Mouse (Mus musculus) kidney, postnatal 4 days (tissue): ENCODE measurements around the gene Olfr523.

Experiments used
- DNase-seq, 2 experiments: peaks; one replicate each; pipeline ENCODE4 v3.0.0; 2021; ENCODE audit warnings: mixed read lengths in 2 of 2

The Olfr523 gene

DNA sequence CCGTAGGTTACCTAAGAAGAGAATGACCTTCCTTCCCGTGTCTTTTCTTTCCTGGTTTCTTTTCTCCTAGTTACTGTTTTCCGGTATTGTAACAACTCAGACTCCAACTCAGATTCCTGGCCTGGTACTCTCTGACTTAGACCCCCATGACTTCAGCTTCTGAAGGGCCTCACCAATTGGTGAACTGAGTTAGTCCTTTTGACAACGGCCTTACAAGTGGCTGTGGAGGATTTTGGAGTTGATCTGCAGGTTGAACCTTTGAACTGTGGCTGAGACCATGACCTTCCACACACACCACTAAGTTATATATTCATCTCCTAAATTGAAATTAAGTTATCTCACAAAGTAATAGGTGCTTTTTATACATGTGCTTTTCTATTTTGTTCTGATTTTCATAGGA, 11.2 kb downstream of the Olfr523 start:
- DNase-seq = no peak

DNA sequence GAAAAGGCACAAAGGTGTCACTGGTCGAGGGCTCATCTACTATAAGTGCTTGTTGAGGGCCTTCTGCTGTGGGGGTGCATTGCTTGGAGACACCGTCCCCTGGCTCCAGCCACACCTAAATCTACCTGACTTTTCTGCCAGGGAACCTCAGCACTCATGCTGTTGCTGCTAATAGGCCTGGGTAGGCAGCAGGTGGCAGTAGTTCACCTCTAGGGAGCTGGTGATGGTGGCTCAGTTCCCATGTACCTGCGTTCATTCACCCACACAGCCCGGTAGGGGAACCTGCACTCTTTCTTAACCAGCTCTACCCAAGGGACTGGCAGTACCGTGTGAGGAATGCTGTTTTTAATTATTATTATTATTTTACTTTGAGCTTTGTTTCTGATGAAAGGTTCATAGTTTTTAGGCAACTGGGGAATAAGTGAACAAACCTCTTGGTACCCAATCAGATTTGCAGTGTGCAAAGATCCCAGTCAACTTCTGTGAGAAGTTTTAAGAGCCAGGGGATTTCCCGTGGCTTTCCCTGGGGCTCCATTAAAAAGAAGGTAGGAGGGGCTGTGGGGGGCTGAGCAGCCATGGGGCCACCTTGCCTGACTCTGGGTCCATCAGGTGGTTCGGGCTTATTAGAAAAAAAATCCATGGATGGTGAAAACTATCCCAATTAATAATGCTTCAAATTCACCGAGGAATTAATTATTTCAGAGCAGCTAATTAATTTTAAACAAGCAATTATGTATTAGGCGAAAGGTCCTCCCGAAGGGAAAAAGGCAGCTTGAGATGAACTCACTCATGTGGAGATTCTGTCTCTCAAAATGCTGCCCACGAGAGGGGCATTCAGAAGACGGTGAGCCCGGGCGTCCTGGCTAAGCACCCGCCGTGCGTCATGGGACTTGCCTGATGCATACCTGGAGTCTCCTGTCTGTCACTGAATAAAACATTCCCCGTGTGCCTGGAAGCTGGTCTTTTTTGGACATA, 13.9 kb downstream of the Olfr523 start:
- DNase-seq = peak; percentile 36 to 57

DNA sequence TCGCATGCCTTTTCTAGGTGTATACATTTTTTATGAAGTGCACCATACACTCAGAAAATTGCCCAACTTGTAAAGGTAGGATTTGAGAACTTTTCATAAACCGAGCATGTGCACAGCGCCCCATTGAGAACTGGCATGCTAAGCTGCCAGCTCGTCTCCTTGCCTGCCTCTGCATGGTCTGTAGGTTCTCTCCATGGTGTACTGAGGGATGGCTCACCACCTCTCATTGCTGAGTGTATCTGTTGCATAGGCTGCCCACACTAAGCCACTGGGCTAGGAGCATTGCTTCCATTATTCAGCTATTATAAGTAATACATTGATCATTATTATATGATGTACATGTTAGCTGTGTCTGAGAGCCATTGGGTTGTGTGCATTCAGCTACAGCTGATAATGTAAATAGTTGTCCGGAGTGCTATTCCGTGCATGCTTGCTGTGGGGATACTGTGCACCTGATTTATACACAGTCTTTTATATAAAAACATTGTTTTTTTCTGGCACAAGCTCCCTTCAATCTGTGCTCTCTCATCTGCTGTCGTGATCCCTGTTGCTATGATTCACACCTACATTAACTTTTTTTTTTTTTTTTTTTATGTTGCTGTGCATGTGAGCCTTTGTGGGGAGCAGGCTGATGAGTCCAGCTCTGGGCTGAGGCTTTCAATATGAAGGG, 14.8 kb downstream of the Olfr523 start:
- DNase-seq = no peak

DNA sequence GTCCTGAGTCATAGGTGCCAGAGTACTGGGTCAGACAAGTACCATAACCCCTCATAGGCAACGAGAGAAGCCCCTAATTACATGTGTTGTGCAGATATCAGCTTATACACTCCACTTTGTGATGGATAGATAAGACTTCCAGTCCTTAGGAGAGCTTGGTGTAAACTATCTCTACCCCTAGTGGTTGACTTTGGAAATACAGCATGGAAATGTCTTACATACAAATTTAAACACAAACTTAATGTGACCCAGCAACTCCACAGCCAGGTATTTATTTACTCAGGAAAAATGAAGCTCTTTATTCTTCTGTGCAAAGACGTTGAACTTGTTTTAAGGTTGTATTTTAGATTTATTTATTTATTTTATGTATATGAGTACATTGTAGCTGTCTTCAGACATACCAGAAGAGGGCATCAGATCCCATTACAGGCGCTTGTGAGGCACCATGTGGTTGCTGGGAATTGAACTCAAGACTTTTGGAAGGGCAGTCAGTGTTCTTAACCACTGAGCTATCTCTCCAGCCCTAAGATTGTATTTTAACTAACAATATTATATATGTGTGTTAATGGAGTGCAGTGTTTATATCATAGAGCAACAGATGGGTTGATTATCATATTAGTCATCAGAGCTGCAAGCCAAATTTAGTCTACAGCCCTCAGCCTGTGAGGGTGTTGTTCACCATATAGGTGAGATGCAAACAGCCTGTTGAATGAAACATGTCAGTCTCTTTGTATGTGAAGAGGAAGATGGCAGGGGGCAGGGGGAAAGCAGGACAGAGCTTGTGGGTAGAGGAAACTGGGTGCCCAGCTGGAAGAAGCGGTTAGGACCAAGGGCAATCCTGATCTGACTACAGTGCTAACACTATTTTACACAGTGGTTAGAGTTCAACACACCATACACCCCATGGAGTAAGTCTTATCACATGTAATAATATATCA, 15.6 kb downstream of the Olfr523 start:
- no peak for DNase-seq

DNA sequence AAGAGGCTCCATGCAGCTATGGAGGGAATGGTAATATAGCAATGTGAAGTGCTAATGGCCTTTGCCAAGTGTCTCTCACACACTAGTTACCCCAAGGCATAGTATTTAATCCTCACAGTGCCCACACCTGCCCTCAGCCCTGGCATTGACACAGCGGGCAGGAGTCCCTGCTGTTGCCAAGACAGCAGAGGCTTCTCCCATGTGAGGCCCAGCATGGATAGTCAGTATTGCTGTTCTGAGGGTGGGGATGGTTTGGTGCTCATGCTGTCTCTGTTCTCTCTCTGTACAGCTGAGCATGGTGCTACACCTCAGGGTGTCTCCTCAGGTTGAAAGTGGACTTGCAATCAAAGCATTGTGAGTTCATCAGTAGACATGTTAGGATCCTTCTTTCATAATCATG, 17.4 kb downstream of the Olfr523 start:
- no peak for DNase-seq

DNA sequence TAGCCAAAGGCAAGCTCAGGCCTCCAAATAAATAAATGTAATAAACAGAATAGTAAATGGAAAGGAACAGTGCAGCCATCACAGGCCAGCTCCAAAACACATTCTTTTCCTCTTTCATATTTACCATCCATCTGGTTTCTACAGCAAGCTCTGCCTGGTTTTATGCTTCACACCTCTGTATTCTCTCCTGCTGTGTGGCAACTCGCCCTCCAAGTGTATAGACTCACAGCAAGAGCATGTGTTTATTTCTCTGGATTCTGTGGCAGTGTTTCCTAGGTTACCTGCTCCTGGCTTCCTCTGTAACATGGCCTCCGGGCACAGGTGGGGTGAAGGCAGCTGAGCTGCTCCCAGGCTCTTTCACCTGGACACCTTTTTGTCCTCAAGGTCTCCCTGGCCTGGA, 19.4 kb downstream of the Olfr523 start:
- DNase-seq = no peak

DNA sequence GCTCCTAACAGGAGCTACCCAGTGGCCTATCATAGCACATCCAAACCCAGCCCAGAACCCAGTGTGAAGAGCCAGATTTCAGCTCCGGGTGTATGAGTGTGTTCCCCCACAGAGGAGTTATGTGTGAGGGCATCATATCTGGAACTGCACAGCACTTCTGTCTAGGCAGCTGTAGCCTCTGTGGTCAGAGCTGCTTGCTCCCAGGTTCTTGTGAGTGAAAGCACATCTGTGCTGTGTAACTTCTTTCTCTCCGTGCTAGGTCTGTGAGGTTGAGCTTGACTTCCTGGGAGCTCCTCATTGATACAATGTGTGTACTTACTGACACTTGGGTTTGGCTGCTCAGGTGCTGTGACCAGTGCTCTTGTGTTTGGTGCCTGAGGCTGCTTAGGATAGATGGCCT, 19.8 kb downstream of the Olfr523 start:
- no peak for DNase-seq

DNA sequence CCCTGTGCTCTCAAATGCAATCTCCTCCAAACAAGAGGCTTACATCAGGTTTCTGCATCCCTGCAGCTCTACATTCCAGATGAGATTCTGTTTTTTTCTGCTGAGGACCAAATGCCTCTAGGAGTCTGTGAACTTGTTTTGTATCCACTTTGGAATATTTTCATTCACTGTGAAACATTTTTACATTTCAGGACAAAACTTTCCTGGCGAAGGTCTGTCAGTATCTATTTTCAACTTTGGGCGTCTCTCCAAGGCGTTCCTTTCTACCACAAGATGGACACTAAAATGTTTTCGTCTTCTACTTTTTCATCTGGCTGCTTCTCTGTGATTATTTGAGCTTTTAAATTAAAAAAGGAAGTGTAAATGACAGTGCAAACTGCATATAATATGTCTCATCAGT, 21.0 kb downstream of the Olfr523 start:
- DNase-seq = no peak

DNA sequence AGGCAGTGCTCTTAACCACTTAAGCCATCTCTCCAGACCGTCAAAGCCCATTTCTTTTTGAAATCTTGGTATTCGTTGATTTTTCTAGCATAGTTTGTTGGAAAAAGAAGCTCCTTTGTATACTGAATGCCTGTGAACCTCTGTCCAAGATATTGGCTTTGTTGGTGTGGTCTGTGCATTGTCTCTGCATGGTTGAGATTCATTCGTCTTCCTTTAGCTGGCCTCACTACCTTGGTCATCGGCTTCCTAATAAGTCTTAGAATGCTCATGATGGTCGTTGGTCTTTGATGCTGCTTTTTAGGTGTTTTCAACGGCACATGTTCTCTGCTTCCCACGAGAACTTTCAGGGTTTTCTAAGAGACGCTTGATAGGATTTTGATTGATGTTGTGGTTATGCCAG, 23.0 kb downstream of the Olfr523 start:
- no peak for DNase-seq

DNA sequence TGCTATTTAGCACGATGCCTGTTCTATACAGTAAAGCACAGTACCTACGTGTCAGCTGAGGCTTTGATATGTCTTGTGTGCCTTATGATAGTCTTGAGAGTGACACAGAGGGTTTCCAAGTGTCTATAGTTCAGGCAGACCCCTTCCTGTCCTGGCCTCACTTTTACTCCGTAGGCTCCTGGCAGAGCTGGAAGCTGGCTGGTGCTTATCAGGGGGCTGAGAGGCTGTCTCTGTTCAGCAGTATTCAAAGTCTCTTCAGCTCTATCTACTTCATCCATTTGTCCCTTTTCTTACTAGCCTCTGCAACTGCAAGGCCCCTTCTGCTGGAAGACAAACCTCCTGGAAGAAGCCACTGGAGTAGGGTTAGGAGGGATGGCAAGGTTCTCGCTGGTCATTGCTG, 28.1 kb downstream of the Olfr523 start:
- DNase-seq = no peak

DNA sequence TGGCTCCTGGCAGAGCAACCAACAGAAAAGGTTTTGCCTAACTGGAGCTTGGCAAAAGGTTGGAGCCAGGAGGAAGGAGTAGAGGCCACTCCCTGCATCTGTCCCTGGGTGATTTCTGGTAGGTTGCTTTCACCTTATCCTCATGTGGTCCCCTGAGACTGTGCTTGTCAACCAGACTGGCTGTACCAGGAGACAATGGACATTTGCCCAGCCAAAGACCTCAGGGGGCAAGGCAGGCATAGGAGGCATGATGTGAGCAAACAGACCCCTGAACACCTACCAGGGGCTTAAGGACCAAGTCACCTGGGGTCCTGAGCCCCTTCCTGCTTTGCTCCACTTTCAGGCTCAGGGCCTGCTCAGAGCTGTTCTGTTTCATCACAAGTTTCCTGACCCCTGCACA, 32.8 kb downstream of the Olfr523 start, which contains the start of gene Olfr524:
Olfr524 (minus strand) TSS at position 101 of the 400 bp plus-strand sequence.
- no peak for DNase-seq

DNA sequence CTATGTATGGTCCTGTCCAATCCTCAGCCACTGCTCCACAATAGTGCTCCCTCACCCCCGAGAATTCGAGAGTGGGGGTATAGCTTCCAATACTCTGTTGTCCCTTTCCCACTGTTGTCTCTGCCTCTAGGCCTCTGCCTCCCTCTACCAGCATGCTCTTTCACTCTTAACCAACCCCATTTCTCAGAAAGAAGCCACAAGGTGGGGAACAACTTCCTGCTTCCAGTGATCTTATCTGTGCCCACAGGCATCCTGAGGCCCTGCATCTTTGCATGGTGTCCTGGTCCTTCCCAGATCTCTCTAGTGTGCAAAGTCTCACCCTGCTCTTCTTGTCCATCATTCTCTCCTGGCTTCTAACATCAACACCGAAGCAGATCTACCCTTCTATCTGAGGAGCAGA, 33.9 kb downstream of the Olfr523 start:
- DNase-seq = no peak

DNA sequence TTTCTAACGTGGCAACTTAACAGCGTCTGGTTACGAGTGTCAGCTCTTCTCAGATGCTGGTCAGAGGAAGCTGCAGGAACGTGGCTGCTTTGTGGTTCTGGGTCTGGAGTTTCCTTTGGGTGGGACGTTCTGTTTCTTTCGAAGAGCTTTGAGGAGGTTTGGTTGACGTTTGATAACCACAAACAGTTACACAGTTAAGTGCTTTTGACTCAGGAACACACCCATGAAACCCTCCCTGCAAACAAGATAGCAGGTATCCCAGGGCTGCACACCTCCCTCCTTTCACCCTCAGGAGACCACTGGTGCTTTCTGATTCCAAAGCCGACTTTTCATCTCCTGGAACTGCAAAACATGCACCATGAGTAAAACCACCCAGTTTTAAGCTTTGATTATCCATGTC, 35.1 kb downstream of the Olfr523 start:
- no peak for DNase-seq

DNA sequence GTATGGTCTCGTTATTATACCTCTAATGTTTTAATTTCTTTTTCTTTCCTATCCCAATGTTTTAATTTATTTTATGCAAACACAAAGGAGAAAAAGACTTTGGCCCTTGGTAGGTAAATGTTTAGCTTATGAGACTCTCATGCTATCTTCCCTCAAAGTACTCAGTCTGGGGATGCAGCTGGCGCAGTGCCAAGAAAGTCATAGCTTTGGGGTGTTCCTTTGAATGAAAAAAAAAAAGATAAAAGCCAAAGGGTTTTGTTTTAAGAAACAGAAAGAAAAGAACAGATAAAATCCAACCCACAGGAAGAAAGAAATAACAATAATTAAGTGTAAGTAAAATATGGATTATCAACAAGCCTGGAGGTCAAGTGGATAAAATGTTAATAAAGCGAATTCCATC, 35.7 kb downstream of the Olfr523 start:
- DNase-seq = peak; percentile 20 to 36

DNA sequence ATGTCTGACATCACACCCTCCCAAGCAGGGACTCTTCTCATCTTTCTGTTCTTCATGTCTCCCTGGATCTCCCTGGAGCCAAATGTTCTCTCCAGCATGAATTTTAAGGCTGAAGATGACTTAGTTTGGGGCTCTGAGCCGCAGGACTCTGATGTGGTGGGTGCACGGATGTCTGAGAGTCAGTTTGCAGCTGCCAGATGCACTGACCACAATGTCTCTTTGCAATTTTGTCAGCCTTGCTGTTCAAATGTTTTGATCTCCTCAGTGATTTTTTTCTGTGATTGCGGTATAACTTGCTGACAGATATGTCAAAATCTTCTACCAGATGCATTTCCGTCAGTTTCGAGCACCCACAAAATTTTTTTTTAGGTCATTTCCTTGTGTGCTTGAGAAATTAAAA, 40.8 kb downstream of the Olfr523 start:
- DNase-seq = no peak

DNA sequence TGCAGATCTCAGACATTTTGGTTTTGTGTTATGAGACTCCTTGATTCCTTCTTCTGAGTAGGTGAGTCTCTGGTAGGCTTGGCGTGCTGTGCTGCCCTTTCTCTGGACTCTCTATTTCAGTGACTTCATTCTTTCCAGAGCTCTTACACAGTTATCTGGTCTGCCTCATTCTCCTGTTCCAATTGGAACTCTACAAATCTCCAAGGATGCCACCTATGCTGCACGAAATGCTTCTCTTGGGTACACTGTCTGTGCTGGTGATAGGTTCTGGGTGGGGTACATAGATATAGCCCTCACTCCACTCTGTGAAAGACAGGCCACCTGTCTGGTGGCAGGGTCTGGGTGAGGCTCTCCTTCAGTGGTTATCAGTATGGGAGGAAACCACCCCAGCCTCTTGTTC, 45.0 kb downstream of the Olfr523 start, which contains the start of gene Cd163l1:
Cd163l1 (plus strand) TSS at position 301 of the 400 bp plus-strand sequence.
- DNase-seq = no peak

DNA sequence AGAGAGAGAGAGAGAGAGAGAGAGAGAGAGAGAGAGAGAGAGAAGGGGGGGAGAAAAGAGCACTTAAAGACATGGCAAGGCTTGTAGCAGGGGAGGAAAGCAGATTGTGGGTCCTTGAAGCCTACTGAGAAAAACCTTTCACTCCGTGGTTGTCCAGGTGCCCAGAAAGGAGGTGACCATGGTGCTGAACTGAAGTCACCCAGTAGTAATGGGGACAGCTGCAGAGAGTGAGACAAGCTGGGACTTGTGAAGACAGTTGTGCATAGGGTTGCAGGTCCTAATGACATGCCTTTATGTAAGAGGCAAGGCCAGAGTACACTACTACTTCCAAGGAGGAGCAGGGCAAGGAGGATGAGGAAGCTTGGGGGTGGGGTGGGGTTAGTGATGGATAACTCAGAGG, 46.3 kb downstream of the Olfr523 start:
- DNase-seq = peak; percentile 11 to 14

DNA sequence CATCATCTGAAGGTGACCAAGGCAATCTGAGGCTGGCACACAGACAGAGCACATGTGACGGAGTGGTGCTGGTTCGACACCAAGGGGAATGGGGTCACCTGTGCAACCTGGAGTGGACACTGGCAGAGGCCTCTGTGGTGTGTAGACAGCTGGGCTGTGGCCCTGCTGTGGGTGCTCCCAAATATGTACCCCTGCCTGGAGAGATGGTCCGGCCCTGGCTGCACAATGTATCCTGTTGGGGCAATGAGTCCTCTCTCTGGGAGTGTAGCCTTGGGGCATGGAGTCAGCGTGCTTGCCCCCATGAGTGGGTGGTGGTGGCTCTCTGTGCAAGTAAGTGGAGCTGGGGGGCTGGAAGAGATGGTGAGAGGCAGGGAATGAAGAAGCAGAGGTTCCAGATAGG, 47.4 kb downstream of the Olfr523 start:
- DNase-seq = no peak

DNA sequence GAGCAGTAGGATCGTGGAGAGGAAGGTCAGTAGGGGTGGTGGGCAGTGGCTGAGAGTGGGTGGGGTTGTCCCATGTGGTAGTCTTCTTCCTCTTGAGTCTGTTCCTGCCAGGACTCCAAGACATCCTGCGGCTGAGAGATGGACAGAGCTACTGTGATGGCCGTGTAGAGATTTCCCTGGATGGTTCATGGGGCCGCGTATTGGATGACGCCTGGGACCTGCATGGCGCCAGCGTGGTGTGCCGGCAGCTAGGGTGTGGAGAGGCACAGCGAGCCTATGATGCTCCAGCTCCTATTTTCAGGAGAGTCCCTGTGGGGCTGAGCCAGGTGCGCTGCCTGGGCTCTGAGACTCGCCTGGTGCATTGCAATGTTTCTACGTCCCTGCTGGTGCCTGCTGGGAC, 51.2 kb downstream of the Olfr523 start:
- DNase-seq = no peak
